Mouse (Mus musculus) bone marrow, adult 2 months (tissue): ENCODE results near the gene Adora3.

Source experiments
- CTCF ChIP-seq: fragments of 200-500 bp; IDR thresholded peaks from 2 replicates; pipeline ENCODE4 v1.5.1; 2011; ENCODE audit warnings: low read length, control low read depth; ENCODE audit not compliant: control insufficient read depth, insufficient read depth
- POLR2A ChIP-seq: fragments of 200-500 bp; IDR thresholded peaks from 2 replicates; pipeline ENCODE4 v1.6.1; 2011; ENCODE audit warnings: low read depth, mild to moderate bottlenecking, control low read depth, low read length, borderline replicate concordance; ENCODE audit not compliant: control insufficient read depth

GRCm38 (mm10) chr3:105912097-105912880 lies 41.6 kb downstream of the Adora3 start:
- TF ChIP-seq CTCF, result no peak
- TF ChIP-seq POLR2A, result no peak
